Mouse (Mus musculus) midbrain, postnatal 0 days (tissue): ENCODE results near the gene Galm. TPM values are rescaled to one million over a fixed set of nuclear protein-coding genes. Genes with fewer than 3 reads are reported as not detected.

ENCODE experiments used
- ATAC-seq: fragments of 200-750 bp; cut with Nextera tagmentation; 2 replicates; pipeline ENCODE4 v1.8.0; 2017; ENCODE audit warnings: moderate number of reproducible peaks, mild to moderate bottlenecking, moderate TSS enrichment, moderate library complexity; ENCODE audit not compliant: low FRiP score
- DNase-seq: peaks from one replicate; pipeline ENCODE4 v3.0.0-alpha.2; 2015; ENCODE audit warnings: low spot score
- H3K27ac ChIP-seq: fragments of 300-500 bp; sonication (generic); 2 replicates; pipeline ENCODE4 v1.5.1; 2014; ENCODE audit warnings: low read depth, mild to moderate bottlenecking, low read length, mixed read lengths
- H3K27me3 ChIP-seq: fragments of 300-500 bp; sonication (generic); 2 replicates; pipeline ENCODE4 v1.6.1; 2014; ENCODE audit warnings: low read length, control low read depth, mixed read lengths; ENCODE audit not compliant: insufficient read depth
- H3K36me3 ChIP-seq: fragments of 300-500 bp; sonication (generic); 2 replicates; pipeline ENCODE4 v1.6.1; 2014; ENCODE audit warnings: low read length, control low read depth, mixed read lengths; ENCODE audit not compliant: insufficient read depth
- H3K4me1 ChIP-seq: fragments of 300-500 bp; sonication (generic); 2 replicates; pipeline ENCODE4 v1.6.1; 2014; ENCODE audit warnings: mild to moderate bottlenecking, control low read depth, antibody characterized with exemption, low read length, mixed read lengths; ENCODE audit not compliant: insufficient read depth
- H3K4me2 ChIP-seq: fragments of 300-500 bp; sonication (generic); 2 replicates; pipeline ENCODE4 v1.6.1; 2014; ENCODE audit warnings: low read depth, mild to moderate bottlenecking, low read length, mixed read lengths; ENCODE audit not compliant: poor library complexity, severe bottlenecking
- H3K4me3 ChIP-seq: fragments of 300-500 bp; sonication (generic); 2 replicates; pipeline ENCODE4 v1.5.1; 2014; ENCODE audit warnings: low read depth, mild to moderate bottlenecking, low read length, moderate library complexity
- H3K9ac ChIP-seq: fragments of 300-500 bp; sonication (generic); replicated peaks from 2 replicates; pipeline ENCODE4 v1.6.1; 2014; ENCODE audit warnings: mild to moderate bottlenecking, low read length, moderate library complexity, mixed read lengths; ENCODE audit not compliant: poor library complexity, severe bottlenecking
- H3K9me3 ChIP-seq: fragments of 300-500 bp; sonication (generic); 2 replicates; pipeline ENCODE4 v1.6.1; 2016; ENCODE audit warnings: low read length, control low read depth
- CTCF ChIP-seq: IDR thresholded peaks from 2 replicates; pipeline ENCODE4 v1.5.1; 2016; ENCODE audit warnings: antibody characterized with exemption, mild to moderate bottlenecking
- WGBS: fragments of 180-500 bp; shearing (Covaris S2); extraction: QIAGEN DNeasy Blood & Tissue Kit; methylation state at CpG from one replicate; pipeline ENCODE4 v1.1.7; 2014; 5-methylcytosine and 5-hydroxymethylcytosine counted together
- polyA plus RNA-seq: library from polyadenylated mRNA; unstranded; fragments of >200 nt; fragmentation: Nextera tagmentation; extraction: Ambion mirVana; gene quantifications from 2 replicates; pipeline ENCODE4 v1.2.1, GENCODE M21; 2015
- total RNA-seq: library from RNA; depleted of rRNA; stranded (reverse); fragments of >200 nt; gene quantifications from 2 replicates; pipeline ENCODE4 v1.2.3, GENCODE M21; 2014

Gene Galm
- total and polyA plus RNA-seq, 2 experiments from 2014 or later, result 1.00 to 1.3 TPM

GRCm38 (mm10) chr17:80166346-80166745 is 39.1 kb downstream of the Galm start:
- ATAC-seq, result no peak
- no peak overlapping the region for H3K27ac ChIP-seq
- H3K27me3 ChIP-seq, result no peaks in the 10 kb centered on the region
- WGBS, result 85% methylated on average over 6 of the region's 6 CpGs
- DNase-seq, result no peak
- H3K36me3 ChIP-seq, result no peaks in the 10 kb centered on the region
- H3K9ac ChIP-seq, result no peak overlapping the region
- H3K9me3 ChIP-seq, result no peaks in the 10 kb centered on the region
- H3K4me2 ChIP-seq, result no peak overlapping the region
- peaks cover 23% of the 10 kb centered on the region for H3K4me1 ChIP-seq
- no peak overlapping the region for H3K4me3 ChIP-seq
- TF ChIP-seq CTCF, result no peak

- Histone ChIP-seq H3K4me1 (peaks cover 23% of the 10 kb centered on the region), H3K9ac (no peak overlapping the region), H3K4me2 (0 out of 2 replicates have a peak overlapping the region, but pooled peaks have one; percentile 6), H3K36me3 (no peaks in the 10 kb centered on the region), H3K4me3 (no peak overlapping the region), H3K27me3 (no peaks in the 10 kb centered on the region), H3K9me3 (no peaks in the 10 kb centered on the region), H3K27ac (peak overlapping the region; percentile 88)
- DNase-seq (no peak), ATAC-seq (no peak)
- TF ChIP-seq CTCF, result no peak
- whole genome bisulfite sequencing, result 66% methylated on average over 4 of the region's 4 CpGs
Measured at GRCm38 (mm10) chr17:80167436-80167835, 40.2 kb downstream of the Galm start.

GRCm38 (mm10) chr17:80167851-80168251 is 40.6 kb downstream of the Galm start:
- no peaks in the 10 kb centered on the region for H3K9me3 ChIP-seq
- DNase-seq, result peak; percentile 20
- H3K27me3 ChIP-seq, result no peaks in the 10 kb centered on the region
- no peak for TF ChIP-seq CTCF
- 47% methylated on average over 7 of the region's 7 CpGs for WGBS
- H3K27ac ChIP-seq, result peak overlapping the region; percentile 88
- H3K4me1 ChIP-seq, result peaks cover 23% of the 10 kb centered on the region
- ATAC-seq, result peak; percentile 76
- no peak overlapping the region for H3K4me3 ChIP-seq
- no peak overlapping the region for H3K9ac ChIP-seq
- H3K36me3 ChIP-seq, result no peaks in the 10 kb centered on the region
- H3K4me2 ChIP-seq, result peak overlapping the region; percentile 45; the same call in 1 of the 2 replicates

GRCm38 (mm10) chr17:80168425-80169182 is 41.3 kb downstream of the Galm start:
- H3K27me3 ChIP-seq, result no peaks in the 10 kb centered on the region
- H3K27ac ChIP-seq, result peak overlapping the region; percentile 88
- no peak; the same call in 1 of the 2 replicates for TF ChIP-seq CTCF
- ATAC-seq (peak; percentile 88), DNase-seq (peak; percentile 89)
- H3K4me1 ChIP-seq, result peaks cover 23% of the 10 kb centered on the region
- 13% methylated on average over 16 of the region's 16 CpGs for WGBS
- peak overlapping the region; percentile 51; the same call in 1 of the 2 replicates for H3K9ac ChIP-seq
- peak overlapping the region; percentile 14; the same call in 1 of the 2 replicates for H3K4me3 ChIP-seq
- peak overlapping the region; percentile 45 for H3K4me2 ChIP-seq
- H3K9me3 ChIP-seq, result no peaks in the 10 kb centered on the region
- no peaks in the 10 kb centered on the region for H3K36me3 ChIP-seq

GRCm38 (mm10) chr17:80169792-80170191 is 42.5 kb downstream of the Galm start:
- Histone ChIP-seq H3K4me2 (no peak overlapping the region), H3K27ac (no peak overlapping the region), H3K4me3 (no peak overlapping the region), H3K9me3 (no peaks in the 10 kb centered on the region), H3K9ac (no peak overlapping the region), H3K27me3 (no peaks in the 10 kb centered on the region), H3K36me3 (no peaks in the 10 kb centered on the region), H3K4me1 (peaks cover 23% of the 10 kb centered on the region)
- DNase-seq (no peak), ATAC-seq (no peak)
- 93% methylated on average over 6 of the region's 6 CpGs for WGBS
- no peak for TF ChIP-seq CTCF

- no peak overlapping the region for H3K4me3 ChIP-seq
- no peak overlapping the region for H3K27ac ChIP-seq
- ATAC-seq (no peak), DNase-seq (no peak)
- TF ChIP-seq CTCF, result no peak
- H3K36me3 ChIP-seq, result no peaks in the 10 kb centered on the region
- 91% methylated on average over 7 of the region's 7 CpGs for WGBS
- H3K27me3 ChIP-seq, result no peaks in the 10 kb centered on the region
- H3K9me3 ChIP-seq, result no peaks in the 10 kb centered on the region
- no peak overlapping the region for H3K9ac ChIP-seq
- H3K4me2 ChIP-seq, result no peak overlapping the region
- peaks cover 23% of the 10 kb centered on the region for H3K4me1 ChIP-seq
Measured at GRCm38 (mm10) chr17:80170951-80171350, 43.7 kb downstream of the Galm start.
